Mouse (Mus musculus) macrophage (primary cell): ENCODE measurements around the gene Mark4. TPM values are rescaled to one million over a fixed set of nuclear protein-coding genes. Genes with fewer than 3 reads are reported as not detected.

ENCODE experiments used
- H3K27ac ChIP-seq: fragments of 350-480 bp; formaldehyde crosslinking; 2 replicates; pipeline ENCODE4 v1.9.0; 2021
- H3K36me3 ChIP-seq: fragments of 350-480 bp; formaldehyde crosslinking; 2 replicates; pipeline ENCODE4 v1.9.0; 2021; ENCODE audit errors: inconsistent target
- H3K4me3 ChIP-seq: fragments of 350-480 bp; formaldehyde crosslinking; 2 replicates; pipeline ENCODE4 v1.9.0; 2021; ENCODE audit errors: inconsistent target
- H3K79me2 ChIP-seq: fragments of 350-480 bp; formaldehyde crosslinking; 2 replicates; pipeline ENCODE4 v1.9.0; 2021; ENCODE audit errors: inconsistent target
- WGBS: methylation state at CpG from one replicate; pipeline ENCODE4 v1.1.7; 2026; ENCODE audit warnings: inconsistent platforms; ENCODE audit not compliant: missing documents; 5-methylcytosine and 5-hydroxymethylcytosine counted together
- polyA plus RNA-seq: library from polyadenylated mRNA; stranded (reverse); fragments of 250-400 nt; gene quantifications from 3 replicates; pipeline ENCODE4 v1.2.4, GENCODE M21; 2018; ENCODE audit warnings: inconsistent platforms

Mark4 gene
- polyA plus RNA-seq, 1 experiment from 2014 or later = 20.2 TPM

DNA sequence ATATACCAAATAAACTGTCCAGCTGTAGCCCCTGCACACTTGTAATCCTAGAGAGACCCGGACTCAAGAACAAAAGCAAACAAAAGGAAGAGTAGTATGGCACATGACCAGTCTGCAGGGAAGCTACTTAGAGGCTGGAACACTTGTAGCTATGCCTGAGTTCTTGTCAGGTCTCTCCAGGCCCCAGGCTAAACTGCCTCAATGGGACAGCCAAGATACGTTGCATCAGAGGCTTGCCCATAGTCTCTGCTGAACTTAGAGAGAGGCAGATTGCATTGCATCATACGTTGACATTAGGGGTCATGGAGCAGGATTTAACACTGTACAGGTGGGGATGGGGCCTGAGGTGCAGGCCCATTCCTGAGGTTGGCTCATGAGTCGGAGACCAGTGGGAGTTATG is 82.6 kb downstream of the Mark4 start:
- 92% methylated on average over 4 of the region's 4 CpGs for WGBS
- H3K79me2 ChIP-seq = no peaks in the 10 kb centered on the region
- H3K36me3 ChIP-seq = no peaks in the 10 kb centered on the region
- H3K4me3 ChIP-seq = no peak overlapping the region
- no peak overlapping the region for H3K27ac ChIP-seq

DNA sequence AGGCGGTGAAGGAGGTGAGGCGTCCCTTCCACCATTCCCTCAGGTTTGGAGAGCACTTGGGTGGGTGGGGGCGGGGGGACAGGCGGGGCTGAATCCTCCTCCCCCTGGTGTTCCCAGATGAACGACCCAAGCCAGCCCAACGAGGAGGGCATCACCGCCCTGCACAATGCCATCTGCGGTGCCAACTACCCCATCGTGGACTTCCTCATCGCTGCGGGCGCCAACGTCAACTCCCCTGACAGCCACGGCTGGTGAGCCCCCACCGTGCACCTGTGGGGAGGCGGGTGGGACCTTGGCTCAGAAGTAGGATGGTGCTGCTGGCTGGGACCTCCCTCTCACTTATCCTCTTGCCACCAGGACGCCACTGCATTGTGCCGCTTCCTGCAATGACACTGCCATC is 83.3 kb downstream of the Mark4 start:
- no peak overlapping the region for H3K4me3 ChIP-seq
- H3K27ac ChIP-seq = no peak overlapping the region
- no peaks in the 10 kb centered on the region for H3K79me2 ChIP-seq
- H3K36me3 ChIP-seq = no peaks in the 10 kb centered on the region
- 82% methylated on average over 15 of the region's 18 CpGs for WGBS

Other genes starting within 250 kb of the Mark4 start
- 0.09 TPM in 1 of 3 replicates, not detected in the others for gene Gpr4, start 246.3 kb downstream of the Mark4 start, polyA plus RNA-seq
- 17.8 to 20.2 TPM (median 18.5 TPM) in 3 replicates for gene Opa3, start 230.5 kb downstream of the Mark4 start, polyA plus RNA-seq
- gene Vasp, start 187.0 kb downstream of the Mark4 start, polyA plus RNA-seq = 29.1 to 79.7 TPM (median 69.5 TPM) in 3 replicates
- gene Ppm1n, start 178.8 kb downstream of the Mark4 start, polyA plus RNA-seq = 0.38 TPM in 1 of 3 replicates, not detected in the others
- 0.09 to 0.52 TPM (median 0.32 TPM) in 3 replicates for gene Rtn2, start 176.2 kb downstream of the Mark4 start, polyA plus RNA-seq
- 0.74 to 2.0 TPM (median 1.2 TPM) in 3 replicates for gene Fosb, start 148.8 kb downstream of the Mark4 start, polyA plus RNA-seq
- gene Ercc1, start 114.0 kb downstream of the Mark4 start, polyA plus RNA-seq = 16.4 to 18.9 TPM (median 16.8 TPM) in 3 replicates
- gene Cd3eap, start 99.3 kb downstream of the Mark4 start, polyA plus RNA-seq = 12.4 to 20.7 TPM (median 20.5 TPM) in 3 replicates
- 2.8 to 2.9 TPM (median 2.8 TPM) in 3 replicates for gene Ppp1r13l, start 99.1 kb downstream of the Mark4 start, polyA plus RNA-seq
- 5.6 to 14.2 TPM (median 13.1 TPM) in 3 replicates for gene Ercc2, start 76.8 kb downstream of the Mark4 start, polyA plus RNA-seq
- gene Klc3, start 54.7 kb downstream of the Mark4 start, polyA plus RNA-seq = not detected in 3 replicates
- not detected in 3 replicates for gene Ckm, start 54.0 kb downstream of the Mark4 start, polyA plus RNA-seq
- 0.07 TPM in 1 of 3 replicates, not detected in the others for gene Exoc3l2, start 4.5 kb upstream of the Mark4 start, polyA plus RNA-seq
- gene Bloc1s3, start 49.5 kb upstream of the Mark4 start, polyA plus RNA-seq = 5.7 to 9.3 TPM (median 6.9 TPM) in 3 replicates
- 9.4 to 41.1 TPM (median 33.5 TPM) in 3 replicates for gene Trappc6a, start 49.6 kb upstream of the Mark4 start, polyA plus RNA-seq
- gene Nkpd1, start 59.0 kb upstream of the Mark4 start, polyA plus RNA-seq = not detected in 3 replicates
- gene Ppp1r37, start 104.3 kb upstream of the Mark4 start, polyA plus RNA-seq = 21.4 to 34.9 TPM (median 23.9 TPM) in 3 replicates
- gene Zfp296, start 118.5 kb upstream of the Mark4 start, polyA plus RNA-seq = 0.16 to 0.24 TPM in 2 of 3 replicates, not detected in the other
- gene Gemin7, start 118.8 kb upstream of the Mark4 start, polyA plus RNA-seq = 16.9 to 46.6 TPM (median 40.7 TPM) in 3 replicates
- 14.0 to 24.9 TPM (median 16.3 TPM) in 3 replicates for gene Clasrp, start 145.7 kb upstream of the Mark4 start, polyA plus RNA-seq
- 11.3 to 29.9 TPM (median 15.3 TPM) in 3 replicates for gene Relb, start 170.6 kb upstream of the Mark4 start, polyA plus RNA-seq
- gene Clptm1, start 206.2 kb upstream of the Mark4 start, polyA plus RNA-seq = 90.5 to 113 TPM (median 108 TPM) in 3 replicates
- 31.8 to 82.7 TPM (median 33.3 TPM) in 3 replicates for gene Apoc2, start 219.1 kb upstream of the Mark4 start, polyA plus RNA-seq
- gene Gm44805, start 222.6 kb upstream of the Mark4 start, polyA plus RNA-seq = not detected in 3 replicates
- gene Apoc4, start 222.7 kb upstream of the Mark4 start, polyA plus RNA-seq = 1.1 TPM in 1 of 3 replicates, not detected in the others
- gene Apoc1, start 233.8 kb upstream of the Mark4 start, polyA plus RNA-seq = 4.3 to 4.7 TPM (median 4.4 TPM) in 3 replicates
- gene Apoe, start 240.4 kb upstream of the Mark4 start, polyA plus RNA-seq = 11,661 to 20,761 TPM (median 14,221 TPM) in 3 replicates